Mouse (Mus musculus) ES-E14 (cell line): ENCODE measurements around the gene Ephx1. TPM values are rescaled to one million over a fixed set of nuclear protein-coding genes. Genes with fewer than 3 reads are reported as not detected.

Experiments
- DNase-seq: peaks from one replicate; pipeline ENCODE4 v3.0.0-alpha.2; 2013; ENCODE audit warnings: low read depth, low spot score
- H3K27ac ChIP-seq: 2 replicates; pipeline ENCODE4 v1.5.1; 2012; ENCODE audit warnings: low read depth, mild to moderate bottlenecking, low read length, moderate library complexity, mixed read lengths; ENCODE audit not compliant: poor library complexity, insufficient read depth, severe bottlenecking
- H3K36me3 ChIP-seq: 2 replicates; pipeline ENCODE4 v1.6.1; 2012; ENCODE audit warnings: mild to moderate bottlenecking, low read length, moderate library complexity, mixed read lengths; ENCODE audit not compliant: control insufficient read depth, poor library complexity, insufficient read depth, severe bottlenecking
- H3K4me1 ChIP-seq, 2 experiments: fragments of 150-350 bp in 1 of 2; sonication (generic) in 1 of 2; 2 replicates each; pipeline ENCODE4 v1.6.1; 2012; ENCODE audit warnings: low read length in 2 of 2, mild to moderate bottlenecking in 1 of 2, mixed read lengths in 1 of 2; ENCODE audit not compliant: control insufficient read depth in 2 of 2, insufficient read depth in 2 of 2, poor library complexity in 1 of 2
- H3K4me3 ChIP-seq, 2 experiments: fragments of 150-350 bp in 1 of 2; sonication (generic) in 1 of 2; 2 replicates each; pipeline ENCODE4 v1.5.1; 2012; ENCODE audit warnings: low read length in 2 of 2, low read depth in 1 of 2, mild to moderate bottlenecking in 1 of 2, mixed read lengths in 1 of 2; ENCODE audit not compliant: insufficient read depth in 1 of 2, poor library complexity in 1 of 2, severe bottlenecking in 1 of 2
- H3K9ac ChIP-seq: 2 replicates; pipeline ENCODE4 v1.6.1; 2012; ENCODE audit warnings: low read depth, mild to moderate bottlenecking, low read length, mixed read lengths; ENCODE audit not compliant: poor library complexity, insufficient read depth, severe bottlenecking
- H3K9me3 ChIP-seq: fragments of 150-350 bp; sonication (generic); 2 replicates; pipeline ENCODE4 v1.6.1; 2012; ENCODE audit warnings: low read depth, mild to moderate bottlenecking, low read length; ENCODE audit not compliant: control insufficient read depth, insufficient read depth
- CHD2 ChIP-seq: IDR thresholded peaks from 2 replicates; pipeline ENCODE4 v1.6.1; 2014; ENCODE audit warnings: mild to moderate bottlenecking, low read depth, low read length, inconsistent platforms
- HCFC1 ChIP-seq: IDR thresholded peaks from 2 replicates; pipeline ENCODE4 v1.6.1; 2012; ENCODE audit warnings: low read length, inconsistent platforms, borderline replicate concordance; ENCODE audit not compliant: insufficient read depth
- MAFK ChIP-seq: IDR thresholded peaks from 2 replicates; pipeline ENCODE4 v1.6.1; 2014; ENCODE audit warnings: mild to moderate bottlenecking, low read depth, low read length, inconsistent platforms; ENCODE audit not compliant: insufficient read depth
- ZC3H11A ChIP-seq: IDR thresholded peaks from 2 replicates; pipeline ENCODE4 v1.6.1; 2012; ENCODE audit warnings: low read depth, mild to moderate bottlenecking, inconsistent platforms, low read length, borderline replicate concordance
- ZNF384 ChIP-seq: IDR thresholded peaks from 2 replicates; pipeline ENCODE4 v1.6.1; 2012; ENCODE audit warnings: low read depth, low read length, inconsistent platforms
- in situ Hi-C, 2 experiments: fragments of 600-800 bp; cut with MboI; formaldehyde crosslinking; loops; one replicate each; pipeline ENCODE4 v1.15.1; 2025; ENCODE audit warnings: low sequenced_read_pairs in 2 of 2, inconsistent platforms in 1 of 2; ENCODE audit not compliant: unreplicated experiment in 2 of 2
- total RNA-seq: library from RNA; depleted of rRNA; stranded (reverse); fragments of 300-350 nt; gene quantifications from 2 replicates; pipeline ENCODE4 v1.2.3, GENCODE M21; 2012

Gene Ephx1
- total RNA-seq, 1 experiment = 12.5 TPM

- Histone ChIP-seq H3K27ac (no peak overlapping the region), H3K4me3 (no peak overlapping the region), H3K4me1 (peaks cover 14 to 26% of the 10 kb centered on the region in 2 experiments), H3K36me3 (no peaks in the 10 kb centered on the region; the same call in 1 of the 2 replicates), H3K9ac (no peak overlapping the region), H3K9me3 (no peaks in the 10 kb centered on the region)
- TF ChIP-seq MAFK (no peak), HCFC1 (no peak), ZNF384 (no peak), ZC3H11A (no peak), CHD2 (no peak)
- in situ Hi-C loops = no loop called here
- DNase-seq = no peak
Measured at GRCm38 (mm10) chr1:180943896-180944295, 76.8 kb downstream of the Ephx1 start.

- H3K4me3 ChIP-seq = peak overlapping the region; percentile 76 to 80
- H3K27ac ChIP-seq = peak overlapping the region; percentile 42; the same call in 1 of the 2 replicates
- in situ Hi-C loops = no loop called here
- no peak for DNase-seq
- H3K36me3 ChIP-seq = no peaks in the 10 kb centered on the region; the same call in 1 of the 2 replicates
- H3K9ac ChIP-seq = 0 out of 2 replicates have a peak overlapping the region, but pooled peaks have one; percentile 22
- TF ChIP-seq ZNF384 = no peak
- peaks cover 14 to 22% of the 10 kb centered on the region in 2 experiments for H3K4me1 ChIP-seq
- no peaks in the 10 kb centered on the region for H3K9me3 ChIP-seq
Measured at GRCm38 (mm10) chr1:180943032-180943644, 77.6 kb downstream of the Ephx1 start.

GRCm38 (mm10) chr1:180942166-180943031 lies 78.3 kb downstream of the Ephx1 start, which contains the start of gene Tmem63a:
TSS of gene Tmem63a (plus strand) at chr1:180942344.
- DNase-seq = no peak
- Histone ChIP-seq H3K9me3 (no peaks in the 10 kb centered on the region), H3K36me3 (peaks cover 4% of the 10 kb centered on the region; the same call in 1 of the 2 replicates), H3K4me3 (peak within 1 kb of the TSS; percentile 76 to 80), H3K9ac (peak within 1 kb of the TSS; percentile 62), H3K27ac (peak within 1 kb of the TSS; percentile 54; the same call in 1 of the 2 replicates), H3K4me1 (peaks cover 12 to 23% of the 10 kb centered on the region in 2 experiments)
- TF ChIP-seq ZNF384 = no peak
- in situ Hi-C loops = no loop called here

GRCm38 (mm10) chr1:180941726-180942125 lies 79.0 kb downstream of the Ephx1 start:
- Histone ChIP-seq H3K4me1 (peaks cover 12 to 22% of the 10 kb centered on the region in 2 experiments), H3K4me3 (peak overlapping the region; percentile 76 to 80), H3K36me3 (peaks cover 8% of the 10 kb centered on the region; the same call in 1 of the 2 replicates), H3K9ac (peak overlapping the region; percentile 62), H3K27ac (no peak overlapping the region), H3K9me3 (no peaks in the 10 kb centered on the region)
- no peak for DNase-seq
- TF ChIP-seq HCFC1 = no peak
- TF ChIP-seq MAFK = no peak
- no peak for TF ChIP-seq ZNF384
- TF ChIP-seq CHD2 = no peak
- in situ Hi-C loops = no loop called here
